Mouse (Mus musculus) duodenum, adult 2 months (tissue): Measurements from ENCODE around the gene Taf12. TPM values are rescaled to one million over a fixed set of nuclear protein-coding genes. Genes with fewer than 3 reads are reported as not detected.

ENCODE experiments used
- polyA plus RNA-seq: library from polyadenylated mRNA; depleted of rRNA; stranded (reverse); fragments of >200 nt; gene quantifications from 2 replicates; pipeline ENCODE4 v1.2.3, GENCODE M21; 2012; ENCODE audit warnings: low replicate concordance; rRNA removed

Taf12 gene
- polyA plus RNA-seq, result 1.3 and 2.1 TPM in 2 replicates

GRCm38 (mm10) chr4:132274156-132274862 lies at the start of gene Taf12:
TSS of gene Taf12 (plus strand) at chr4:132274375.

DNA sequence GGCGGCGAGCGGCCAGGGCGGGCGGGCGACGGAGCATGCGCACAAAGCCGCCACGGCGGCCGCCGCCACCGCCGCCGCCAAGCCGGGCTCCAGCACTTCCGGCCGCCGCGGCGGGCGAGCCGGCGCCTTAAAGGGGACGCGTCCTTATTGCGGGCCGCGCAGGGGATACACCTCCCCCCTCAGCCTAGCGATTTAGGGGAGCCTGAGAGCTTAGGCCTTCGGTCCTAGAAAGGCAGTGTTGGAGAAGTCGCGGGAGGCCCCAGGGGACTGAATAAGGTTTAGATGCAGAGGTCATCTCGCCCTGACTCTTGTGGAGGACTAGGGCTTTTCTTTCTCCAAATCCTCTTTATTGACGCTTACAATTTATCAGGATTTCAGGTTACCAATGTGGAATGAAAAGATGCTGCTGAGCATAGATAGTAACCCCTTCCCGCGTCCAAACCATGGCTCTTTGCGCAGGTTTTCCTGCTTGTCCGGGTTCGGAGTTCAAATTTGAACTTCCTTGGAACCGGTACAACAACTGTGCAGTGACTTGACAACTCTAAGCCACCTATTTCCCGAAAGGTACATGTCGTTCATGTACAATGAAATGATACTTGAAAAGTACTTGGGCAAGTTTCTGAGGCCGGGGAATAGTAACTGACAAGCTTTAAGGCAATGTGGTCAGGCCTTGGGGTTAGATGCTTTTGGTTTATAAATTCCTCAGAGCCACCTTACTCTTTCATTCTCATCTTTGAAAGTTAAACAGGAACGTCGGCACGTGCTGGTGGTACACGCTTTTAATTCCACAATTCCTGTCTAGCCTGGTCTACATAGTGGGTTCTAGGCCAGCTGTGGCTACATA lies 12.4 kb upstream of the Taf12 start, which contains the start of gene Gmeb1:
Gene Gmeb1, minus strand, starts transcription at position 89 of the 844 bp plus-strand sequence.

DNA sequence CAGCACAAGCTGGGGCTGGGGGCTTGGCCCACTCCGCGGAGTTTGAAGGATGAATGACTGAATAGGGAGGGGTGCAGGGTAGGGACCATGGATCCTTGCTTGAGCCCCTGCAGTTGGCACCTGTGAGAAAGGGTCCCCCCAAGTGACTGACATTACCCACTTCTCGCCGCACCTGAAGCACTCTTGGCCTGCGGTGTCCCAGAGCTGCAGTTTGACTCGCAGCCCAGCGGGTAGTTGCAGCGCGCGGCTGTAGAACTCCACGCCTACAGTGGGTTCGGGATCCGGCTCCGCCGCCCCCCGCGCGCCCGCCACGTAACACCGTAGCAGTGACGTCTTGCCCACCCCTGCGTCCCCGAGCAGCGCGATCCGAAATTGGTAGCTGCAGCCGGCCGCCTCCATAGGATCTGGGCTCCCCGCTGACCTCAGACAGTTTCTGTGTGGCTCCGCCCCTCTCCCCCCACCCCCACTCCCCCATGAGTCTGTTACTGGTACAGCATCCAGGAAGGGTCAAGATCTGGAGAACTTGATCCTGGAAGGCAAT lies 28.8 kb downstream of the Taf12 start, which contains the start of gene Rab42:
Gene Rab42, minus strand, starts transcription at position 447 of the 541 bp plus-strand sequence.

GRCm38 (mm10) chr4:132329115-132329834 lies 55.1 kb downstream of the Taf12 start, which contains the start of gene Trnau1ap:
TSS of gene Trnau1ap (minus strand) at chr4:132329538.

Other genes with a start within 250 kb of the Taf12 start
- 0.05 TPM in 1 of 2 replicates, not detected in the other for gene Gm10300, start 199.7 kb upstream of the Taf12 start, polyA plus RNA-seq
- 12.2 and 18.6 TPM in 2 replicates for gene Epb41, start 199.1 kb upstream of the Taf12 start, polyA plus RNA-seq
- gene Oprd1, start 129.9 kb upstream of the Taf12 start, polyA plus RNA-seq, result 0.26 and 0.60 TPM in 2 replicates
- gene Ythdf2, start 62.1 kb upstream of the Taf12 start, polyA plus RNA-seq, result 7.8 and 10.2 TPM in 2 replicates
- gene Gmeb1, start 12.8 kb upstream of the Taf12 start, polyA plus RNA-seq, result 9.0 and 10.4 TPM in 2 replicates
- gene Rab42, start 29.0 kb downstream of the Taf12 start, polyA plus RNA-seq, result 0.62 and 1.8 TPM in 2 replicates
- gene Trnau1ap, start 55.2 kb downstream of the Taf12 start, polyA plus RNA-seq, result 12.8 and 13.3 TPM in 2 replicates
- gene Rcc1, start 79.2 kb downstream of the Taf12 start, polyA plus RNA-seq, result 8.5 and 11.4 TPM in 2 replicates
- 9.4 and 15.7 TPM in 2 replicates for gene Phactr4, start 148.1 kb downstream of the Taf12 start, polyA plus RNA-seq
- gene Med18, start 189.5 kb downstream of the Taf12 start, polyA plus RNA-seq, result 0.91 and 1.5 TPM in 2 replicates
- gene Sesn2, start 236.1 kb downstream of the Taf12 start, polyA plus RNA-seq, result 6.8 and 7.7 TPM in 2 replicates